Mouse (Mus musculus) testis, adult 2 months (tissue): ENCODE data around the gene Npr3. TPM values are rescaled to one million over a fixed set of nuclear protein-coding genes. Genes with fewer than 3 reads are reported as not detected.
"Not testable (repeated sequence)": the region's sequence is repeated elsewhere in the genome, so short reads cannot be mapped to it uniquely, and the experiment has no call there.

ENCODE experiments used
- H3K27ac ChIP-seq: fragments of 200-500 bp; 2 replicates; pipeline ENCODE4 v1.5.1; 2012; ENCODE audit warnings: low read depth, low read length; ENCODE audit not compliant: control insufficient read depth, insufficient read depth
- H3K27me3 ChIP-seq: fragments of 200-500 bp; 2 replicates; pipeline ENCODE4 v1.6.1; 2012; ENCODE audit warnings: mild to moderate bottlenecking, low read length, moderate library complexity; ENCODE audit not compliant: control insufficient read depth, insufficient read depth
- H3K36me3 ChIP-seq: fragments of 200-500 bp; 2 replicates; pipeline ENCODE4 v1.6.1; 2012; ENCODE audit warnings: mild to moderate bottlenecking, low read length; ENCODE audit not compliant: control insufficient read depth, insufficient read depth
- H3K4me1 ChIP-seq: fragments of 200-500 bp; 2 replicates; pipeline ENCODE4 v1.6.1; 2012; ENCODE audit warnings: low read length; ENCODE audit not compliant: control insufficient read depth, insufficient read depth
- H3K4me3 ChIP-seq: fragments of 200-500 bp; 2 replicates; pipeline ENCODE4 v1.5.1; 2012; ENCODE audit warnings: low read depth, mild to moderate bottlenecking, low read length, moderate library complexity, mixed read lengths; ENCODE audit not compliant: control insufficient read depth
- CTCF ChIP-seq: fragments of 200-500 bp; IDR thresholded peaks from 2 replicates; pipeline ENCODE4 v1.5.1; 2012; ENCODE audit warnings: low read depth, mild to moderate bottlenecking, inconsistent platforms, low read length, moderate library complexity; ENCODE audit not compliant: control insufficient read depth, insufficient read depth, insufficient replicate concordance
- POLR2A ChIP-seq: fragments of 200-500 bp; IDR thresholded peaks from 2 replicates; pipeline ENCODE4 v1.6.1; 2012; ENCODE audit warnings: low read depth, mild to moderate bottlenecking, inconsistent platforms, low read length, moderate library complexity; ENCODE audit not compliant: control insufficient read depth
- polyA plus RNA-seq: library from polyadenylated mRNA; depleted of rRNA; stranded (reverse); fragments of >200 nt; gene quantifications from 2 replicates; pipeline ENCODE4 v1.2.3, GENCODE M21; 2012; rRNA removed

Gene Npr3
- polyA plus RNA-seq, 1 experiment: 1.4 TPM

GRCm38 (mm10) chr15:11835913-11836312 is 71.2 kb downstream of the Npr3 start:
- TF ChIP-seq CTCF: no peak
- no peak for TF ChIP-seq POLR2A
- Histone ChIP-seq H3K4me3 (no peak overlapping the region), H3K27ac (no peak overlapping the region)

GRCm38 (mm10) chr15:11822347-11822746 is 84.7 kb downstream of the Npr3 start:
- not testable (repeated sequence) for H3K27me3 ChIP-seq

More at GRCm38 (mm10) chr15:11835913-11836312, 71.2 kb downstream of the Npr3 start:
- H3K27me3 ChIP-seq: no peaks in the 10 kb centered on the region
- H3K36me3 ChIP-seq: no peaks in the 10 kb centered on the region
- no peaks in the 10 kb centered on the region for H3K4me1 ChIP-seq

GRCm38 (mm10) chr15:11815551-11815950 is 91.5 kb downstream of the Npr3 start:
- Histone ChIP-seq H3K4me3 (no peak overlapping the region), H3K27me3 (no peaks in the 10 kb centered on the region), H3K27ac (no peak overlapping the region), H3K36me3 (no peaks in the 10 kb centered on the region), H3K4me1 (no peaks in the 10 kb centered on the region)
- TF ChIP-seq POLR2A: no peak
- no peak for TF ChIP-seq CTCF

More at GRCm38 (mm10) chr15:11822347-11822746, 84.7 kb downstream of the Npr3 start:
- H3K4me1 ChIP-seq, H3K27ac ChIP-seq, H3K36me3 ChIP-seq: not testable (repeated sequence)
- H3K4me3 ChIP-seq: peak overlapping the region; percentile 32; the same call in 1 of the 2 replicates

GRCm38 (mm10) chr15:11803576-11803975 is 103.5 kb downstream of the Npr3 start:
- H3K27me3 ChIP-seq: no peaks in the 10 kb centered on the region
- no peaks in the 10 kb centered on the region for H3K36me3 ChIP-seq
- H3K4me1 ChIP-seq: peaks cover 2% of the 10 kb centered on the region; the same call in 1 of the 2 replicates
- H3K4me3 ChIP-seq: no peak overlapping the region
- TF ChIP-seq POLR2A: no peak
- TF ChIP-seq CTCF: no peak
- no peak overlapping the region for H3K27ac ChIP-seq

GRCm38 (mm10) chr15:11801863-11802722 is 105.0 kb downstream of the Npr3 start:
- no peak for TF ChIP-seq POLR2A
- TF ChIP-seq CTCF: no peak
- Histone ChIP-seq H3K27ac (peak overlapping the region; percentile 21; the same call in 1 of the 2 replicates), H3K4me1 (peaks cover 2% of the 10 kb centered on the region; the same call in 1 of the 2 replicates), H3K36me3 (no peaks in the 10 kb centered on the region), H3K27me3 (no peaks in the 10 kb centered on the region), H3K4me3 (no peak overlapping the region)

- Histone ChIP-seq H3K27ac (no peak overlapping the region), H3K36me3 (no peaks in the 10 kb centered on the region), H3K27me3 (no peaks in the 10 kb centered on the region), H3K4me1 (no peaks in the 10 kb centered on the region; the same call in 1 of the 2 replicates), H3K4me3 (no peak overlapping the region)
- TF ChIP-seq CTCF (no peak), POLR2A (no peak)
Observed at GRCm38 (mm10) chr15:11794632-11795031, 112.5 kb downstream of the Npr3 start.

Other genes starting within 250 kb of the Npr3 start
- gene Sub1, start 89.7 kb upstream of the Npr3 start, polyA plus RNA-seq: 21.7 and 26.3 TPM in 2 replicates
- 146 and 184 TPM in 2 replicates for gene Zfr, start 210.5 kb upstream of the Npr3 start, polyA plus RNA-seq